Mouse (Mus musculus): ENCODE data around the gene Gng2. TPM values are rescaled to one million over a fixed set of nuclear protein-coding genes. Genes with fewer than 3 reads are reported as not detected.
A peak's percentile ranks its signal among the peaks of the same experiment; 100 is the strongest.

Gng2 gene
- polyA plus RNA-seq, 1 experiment from 2014 or later: 6.2 TPM

DNA sequence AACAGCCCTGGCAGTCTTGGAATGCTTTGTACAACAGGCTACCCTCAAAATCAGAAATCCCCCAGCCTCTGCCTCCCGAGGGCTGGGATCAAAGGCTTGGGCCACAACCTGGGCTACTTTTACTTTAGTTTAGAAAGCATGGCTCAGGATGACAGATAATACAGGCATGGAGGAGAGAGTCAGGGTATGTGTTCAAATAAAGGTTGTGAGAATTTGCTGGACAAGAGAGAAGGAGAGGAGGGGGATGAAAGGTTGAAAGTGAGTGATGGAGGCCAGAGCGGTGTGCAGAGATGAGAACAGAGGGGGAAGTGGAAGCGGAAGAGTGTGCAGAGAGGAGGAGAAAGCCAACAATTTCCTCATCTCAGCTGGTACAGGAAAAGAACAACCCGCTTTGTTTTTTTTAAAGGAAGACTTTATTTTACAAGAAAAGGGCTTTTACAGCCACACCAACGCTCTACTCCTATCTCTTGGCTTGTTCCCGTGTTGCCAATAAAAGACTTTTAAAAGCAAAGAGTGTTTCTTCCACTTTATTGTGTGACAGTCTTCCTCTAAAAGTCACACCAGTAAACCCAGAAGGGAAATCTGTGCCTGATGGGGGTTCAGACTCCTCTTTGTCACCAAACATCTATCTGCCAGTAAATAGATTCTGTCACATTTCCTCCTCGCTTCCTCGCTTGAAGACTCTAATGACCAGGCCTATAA is 8.6 kb upstream of the Gng2 start:
- Histone ChIP-seq H3K9ac (replicated peaks) (no peak overlapping the region), H3K27me3 (ENCODE audit: insufficient read depth, low read length) (no peaks in the 10 kb centered on the region), H3K27ac (ENCODE audit: low read depth) (peak overlapping the region; percentile 85), H3K4me1 (ENCODE audit: insufficient read depth) (peaks cover 2% of the 10 kb centered on the region; the same call in 1 of the 2 replicates), H3K36me3 (replicated peaks; ENCODE audit: insufficient read depth, low read length) (no peaks in the 10 kb centered on the region), H3K9me3 (ENCODE audit: low read length) (no peaks in the 10 kb centered on the region), H3K4me2 (ENCODE audit: low read depth, low read length) (peak overlapping the region; percentile 58), H3K4me3 (ENCODE audit: low read depth, low read length) (peak overlapping the region; percentile 21; the same call in 1 of the 2 replicates)
- no peak for DNase-seq
- WGBS (ENCODE audit: insufficient replicate concordance): 26% methylated on average over 8 of the region's 8 CpGs
- no peak for TF ChIP-seq EP300 (IDR thresholded peaks at IDR 0.05; ENCODE audit: low read depth)
- TF ChIP-seq CTCF (IDR thresholded peaks at IDR 0.05; ENCODE audit: low read depth): no peak
- 0 out of 2 replicates have a peak, but pooled peaks have one; percentile 39 for ATAC-seq

DNA sequence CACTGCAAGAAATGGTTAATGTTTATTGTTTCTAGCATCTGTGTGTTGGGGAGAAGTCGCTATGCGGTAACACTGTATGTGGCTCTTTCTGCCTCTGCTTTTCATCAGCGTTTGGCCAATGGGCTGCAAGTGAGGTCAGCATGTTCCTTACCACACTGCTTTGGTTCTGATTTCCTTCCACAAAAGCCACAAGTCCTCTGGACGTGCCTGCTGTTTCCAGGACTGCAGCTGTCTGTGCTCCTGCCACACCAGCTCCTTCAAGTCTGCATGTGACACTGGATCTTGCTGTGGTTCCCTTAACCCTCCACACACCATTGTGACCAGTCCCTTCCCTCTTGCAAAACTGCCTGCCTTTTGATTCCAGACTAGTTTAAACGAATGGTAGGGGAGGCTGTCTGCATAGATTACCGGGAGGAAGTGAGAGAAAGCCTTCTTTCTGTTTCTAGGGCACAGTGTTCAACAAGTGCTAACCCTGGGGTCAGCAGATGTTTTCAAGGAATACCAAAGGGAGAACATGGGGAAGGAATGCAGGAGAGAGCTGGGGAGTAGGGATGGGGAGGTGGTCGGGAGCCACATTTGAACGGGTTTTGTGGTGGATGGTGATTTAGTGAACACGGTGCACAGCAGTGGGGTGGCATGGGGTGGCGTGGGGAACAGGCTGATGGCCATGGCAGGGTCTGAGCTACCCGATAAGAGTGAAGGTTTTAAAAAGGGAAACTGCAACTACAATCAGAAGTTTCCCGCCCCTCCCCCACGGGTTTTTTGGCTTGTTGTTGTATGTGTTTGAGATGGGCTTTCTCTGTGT is 7.9 kb upstream of the Gng2 start:
- TF ChIP-seq EP300 (IDR thresholded peaks at IDR 0.05; ENCODE audit: low read depth): no peak
- no peak for TF ChIP-seq CTCF (IDR thresholded peaks at IDR 0.05; ENCODE audit: low read depth)
- Histone ChIP-seq H3K27ac (ENCODE audit: low read depth) (peak overlapping the region; percentile 85), H3K36me3 (replicated peaks; ENCODE audit: insufficient read depth, low read length) (no peaks in the 10 kb centered on the region), H3K4me1 (ENCODE audit: insufficient read depth) (peaks cover 2% of the 10 kb centered on the region; the same call in 1 of the 2 replicates), H3K9ac (replicated peaks) (no peak overlapping the region), H3K4me2 (ENCODE audit: low read depth, low read length) (peak overlapping the region; percentile 58), H3K4me3 (ENCODE audit: low read depth, low read length) (peak overlapping the region; percentile 21), H3K27me3 (ENCODE audit: insufficient read depth, low read length) (no peaks in the 10 kb centered on the region), H3K9me3 (ENCODE audit: low read length) (no peaks in the 10 kb centered on the region)
- WGBS (ENCODE audit: insufficient replicate concordance): 12% methylated on average over 13 of the region's 13 CpGs
- peak; percentile 53 for DNase-seq
- peak; percentile 73 for ATAC-seq

DNA sequence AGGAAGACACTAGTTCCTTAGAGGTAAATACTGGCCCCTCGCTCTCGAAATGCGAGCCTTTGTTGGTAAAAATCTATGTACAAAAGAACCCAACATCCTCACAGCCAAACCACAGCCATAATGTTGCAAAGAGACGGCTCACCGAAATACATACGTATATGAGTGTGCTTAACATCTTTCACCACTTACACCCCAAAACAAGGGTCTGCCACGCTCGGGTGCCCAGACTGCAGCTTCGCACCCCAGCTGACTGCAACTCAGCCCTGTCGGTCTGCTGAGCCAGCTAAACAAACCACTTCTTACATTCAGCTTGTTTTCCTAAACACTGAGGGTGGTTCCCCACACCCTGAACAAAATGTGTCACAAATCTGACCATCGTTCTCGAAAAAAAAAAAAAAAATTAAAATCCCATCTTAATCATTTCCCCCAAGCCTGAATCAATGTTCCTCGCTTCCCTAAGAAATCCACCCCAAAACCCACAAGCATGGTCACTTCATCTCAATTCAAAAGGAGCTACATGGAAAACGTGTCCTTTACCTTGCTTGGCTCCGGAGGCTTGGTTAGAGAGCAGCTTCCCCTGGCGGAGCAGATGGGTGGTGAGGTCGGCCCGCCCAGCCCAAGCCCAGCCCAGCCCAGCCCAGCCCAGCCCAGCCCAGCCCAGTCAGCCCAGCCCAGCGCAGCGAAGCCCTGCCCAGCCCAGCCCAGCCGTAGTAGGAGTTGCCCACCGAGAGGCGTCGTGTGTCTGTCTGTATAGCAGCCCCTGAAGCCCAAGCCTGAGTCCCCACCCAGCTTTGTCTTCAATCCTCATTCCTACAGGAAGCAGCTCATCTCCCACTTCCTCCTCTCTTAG is 781 bp downstream of the Gng2 start:
- Histone ChIP-seq H3K9me3 (ENCODE audit: low read length) (no peaks in the 10 kb centered on the region), H3K9ac (replicated peaks) (no peak overlapping the region; the same call in 1 of the 2 replicates), H3K27ac (ENCODE audit: low read depth) (peak overlapping the region; percentile 63), H3K36me3 (replicated peaks; ENCODE audit: insufficient read depth, low read length) (no peaks in the 10 kb centered on the region), H3K4me1 (ENCODE audit: insufficient read depth) (peaks cover under 1% of the 10 kb centered on the region; the same call in 1 of the 2 replicates), H3K4me2 (ENCODE audit: low read depth, low read length) (peak overlapping the region; percentile 63), H3K4me3 (ENCODE audit: low read depth, low read length) (peak overlapping the region; percentile 36), H3K27me3 (ENCODE audit: insufficient read depth, low read length) (no peaks in the 10 kb centered on the region)
- 1% methylated on average over 22 of the region's 24 CpGs for WGBS (ENCODE audit: insufficient replicate concordance)
- peak; percentile 77 for DNase-seq
- peak; percentile 90 for ATAC-seq
- TF ChIP-seq EP300 (IDR thresholded peaks at IDR 0.05; ENCODE audit: low read depth): no peak
- peak; percentile 46 for TF ChIP-seq CTCF (IDR thresholded peaks at IDR 0.05; ENCODE audit: low read depth)

DNA sequence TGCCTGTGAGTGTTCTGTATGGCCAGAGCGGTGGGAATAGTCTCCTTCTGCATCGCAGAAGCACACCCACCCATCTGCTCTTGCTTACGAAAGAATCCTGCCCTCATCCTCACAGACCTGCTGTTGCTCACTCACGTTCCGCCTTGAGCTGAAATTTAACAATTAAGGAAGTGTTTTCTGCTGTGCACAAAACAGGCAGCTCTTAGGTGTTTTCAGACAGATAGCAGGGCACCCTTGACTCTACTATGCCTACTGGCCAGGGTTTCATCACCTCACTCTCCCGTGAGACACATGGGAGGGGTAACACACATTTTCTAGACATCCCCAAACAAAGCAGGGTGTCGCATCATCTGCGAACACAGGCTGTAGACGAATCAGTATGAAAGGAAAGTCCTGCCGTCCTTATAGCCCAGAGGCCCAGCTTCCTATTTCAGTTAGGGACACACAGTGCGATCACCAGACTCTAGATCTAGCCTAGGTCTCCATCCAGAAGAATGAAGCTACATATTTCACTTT is 2.4 kb downstream of the Gng2 start:
- peak overlapping the region; percentile 41 for H3K27ac ChIP-seq (ENCODE audit: low read depth)
- no peaks in the 10 kb centered on the region for H3K9me3 ChIP-seq (ENCODE audit: low read length)
- ATAC-seq (no peak), DNase-seq (no peak)
- TF ChIP-seq EP300 (IDR thresholded peaks at IDR 0.05; ENCODE audit: low read depth) (no peak), CTCF (IDR thresholded peaks at IDR 0.05; ENCODE audit: low read depth) (no peak)
- H3K27me3 ChIP-seq (ENCODE audit: insufficient read depth, low read length): no peaks in the 10 kb centered on the region
- peaks cover 6% of the 10 kb centered on the region for H3K4me1 ChIP-seq (ENCODE audit: insufficient read depth)
- H3K4me3 ChIP-seq (ENCODE audit: low read depth, low read length): peak overlapping the region; percentile 1; the same call in 1 of the 2 replicates
- H3K4me2 ChIP-seq (ENCODE audit: low read depth, low read length): peak overlapping the region; percentile 41
- 27% methylated on average over 11 of the region's 11 CpGs for WGBS (ENCODE audit: insufficient replicate concordance)
- H3K36me3 ChIP-seq (replicated peaks; ENCODE audit: insufficient read depth, low read length): no peaks in the 10 kb centered on the region
- H3K9ac ChIP-seq (replicated peaks): 0 out of 2 replicates have a peak overlapping the region, but pooled peaks have one; percentile 17

DNA sequence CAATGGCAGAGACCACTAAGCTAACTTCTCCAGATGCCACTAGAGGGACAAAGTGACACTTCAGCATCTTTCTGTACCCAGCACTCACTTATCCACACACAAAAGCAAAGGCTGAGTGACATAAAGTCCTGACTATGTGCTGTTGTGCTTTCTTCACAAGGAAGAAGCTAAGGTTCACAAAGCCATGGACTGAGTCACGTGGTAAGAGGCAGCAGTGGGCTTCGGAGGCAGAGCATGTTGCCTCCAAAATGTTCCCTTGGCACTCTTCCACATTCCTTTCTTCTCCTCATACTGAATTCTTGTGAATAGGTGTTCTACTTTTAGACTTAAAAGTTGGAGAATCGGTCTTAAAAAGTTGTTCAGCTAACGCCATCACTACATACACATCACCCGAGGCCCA is 3.0 kb downstream of the Gng2 start:
- H3K9me3 ChIP-seq (ENCODE audit: low read length): no peaks in the 10 kb centered on the region
- peaks cover 8% of the 10 kb centered on the region for H3K4me1 ChIP-seq (ENCODE audit: insufficient read depth)
- no peaks in the 10 kb centered on the region for H3K27me3 ChIP-seq (ENCODE audit: insufficient read depth, low read length)
- H3K27ac ChIP-seq (ENCODE audit: low read depth): no peak overlapping the region
- TF ChIP-seq CTCF (IDR thresholded peaks at IDR 0.05; ENCODE audit: low read depth) (no peak), EP300 (IDR thresholded peaks at IDR 0.05; ENCODE audit: low read depth) (no peak)
- ATAC-seq: no peak
- H3K9ac ChIP-seq (replicated peaks): no peak overlapping the region
- no peak for DNase-seq
- H3K4me3 ChIP-seq (ENCODE audit: low read depth, low read length): no peak overlapping the region
- H3K4me2 ChIP-seq (ENCODE audit: low read depth, low read length): no peak overlapping the region
- WGBS (ENCODE audit: insufficient replicate concordance): 68% methylated on average over 5 of the region's 5 CpGs
- no peaks in the 10 kb centered on the region for H3K36me3 ChIP-seq (replicated peaks; ENCODE audit: insufficient read depth, low read length)

All from liver, postnatal 0 days (tissue).